Mouse (Mus musculus): ENCODE results near the gene Ifne.

DNA sequence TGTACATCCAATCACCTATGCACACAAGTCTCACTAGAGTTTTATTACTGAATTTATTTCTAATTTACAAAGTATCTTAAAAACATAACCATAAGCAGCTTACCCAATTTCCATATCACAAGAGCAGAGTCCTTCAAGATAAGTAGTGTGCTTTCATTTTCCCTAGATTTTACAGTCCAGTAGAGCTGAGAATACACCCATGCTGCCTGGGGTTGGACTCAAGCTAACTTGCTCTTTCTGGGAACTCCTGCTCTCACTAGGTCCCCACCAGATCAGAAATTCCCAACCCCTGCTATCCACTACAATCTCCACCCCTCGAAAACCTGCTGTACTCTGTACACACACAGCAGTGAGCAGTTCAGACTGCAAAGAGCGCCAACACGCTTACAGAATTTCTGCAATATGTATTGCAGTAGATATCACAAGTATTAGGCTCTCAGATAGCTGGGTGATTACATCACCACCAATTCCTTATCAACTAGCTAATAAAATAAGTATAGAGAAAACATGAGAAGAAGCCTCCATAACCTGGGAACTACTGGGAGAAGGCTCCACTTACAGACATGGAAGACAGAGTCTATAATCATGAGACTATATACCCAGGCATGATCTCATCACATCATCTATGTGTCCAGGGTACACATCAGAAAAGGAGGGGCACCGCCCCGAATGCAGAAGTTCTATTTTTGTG lies 37.9 kb upstream of the Ifne start:
- TF ChIP-seq POLR2A (IDR thresholded peaks at IDR 0.05; ENCODE audit: insufficient read depth, low read depth, low read length) = no peak
- TF ChIP-seq CTCF (IDR thresholded peaks at IDR 0.05; ENCODE audit: insufficient read depth, low read depth, low read length) = no peak

Data from olfactory bulb, adult 2 months (tissue).